Mouse (Mus musculus) liver, embryonic 13.5 days (tissue): ENCODE measurements around the gene Mrps15. TPM values are rescaled to one million over a fixed set of nuclear protein-coding genes. Genes with fewer than 3 reads are reported as not detected.

Experiments used
- ATAC-seq: fragments of 200-750 bp; cut with Nextera tagmentation; 2 replicates; pipeline ENCODE4 v1.8.0; 2017; ENCODE audit warnings: low read depth, mild to moderate bottlenecking, moderate number of reproducible peaks, moderate library complexity
- DNase-seq: peaks from one replicate; pipeline ENCODE4 v3.0.0; 2022
- H3K27ac ChIP-seq: fragments of 300-500 bp; sonication (generic); 2 replicates; pipeline ENCODE4 v1.5.1; 2015; ENCODE audit warnings: moderate library complexity, mild to moderate bottlenecking, inconsistent platforms
- H3K27me3 ChIP-seq: fragments of 300-500 bp; sonication (generic); 2 replicates; pipeline ENCODE4 v1.6.1; 2015; ENCODE audit warnings: mild to moderate bottlenecking, inconsistent platforms
- H3K36me3 ChIP-seq: fragments of 300-500 bp; sonication (generic); 2 replicates; pipeline ENCODE4 v1.6.1; 2015; ENCODE audit warnings: mild to moderate bottlenecking, inconsistent platforms
- H3K4me1 ChIP-seq: fragments of 300-500 bp; sonication (generic); replicated peaks from 2 replicates; pipeline ENCODE4 v1.6.1; 2015; ENCODE audit warnings: inconsistent platforms
- H3K4me2 ChIP-seq: fragments of 300-500 bp; sonication (generic); 2 replicates; pipeline ENCODE4 v1.6.1; 2015; ENCODE audit warnings: inconsistent platforms, mild to moderate bottlenecking, moderate library complexity
- H3K4me3 ChIP-seq: fragments of 300-500 bp; sonication (generic); replicated peaks from 2 replicates; pipeline ENCODE4 v1.5.1; 2015; ENCODE audit warnings: mild to moderate bottlenecking, inconsistent platforms
- H3K9ac ChIP-seq: fragments of 300-500 bp; sonication (generic); 2 replicates; pipeline ENCODE4 v1.6.1; 2015; ENCODE audit warnings: mild to moderate bottlenecking, inconsistent platforms
- H3K9me3 ChIP-seq: fragments of 300-500 bp; sonication (generic); replicated peaks from 2 replicates; pipeline ENCODE4 v1.6.1; 2016; ENCODE audit warnings: inconsistent platforms
- WGBS: fragments of 180-500 bp; shearing (Covaris S2); methylation state at CpG from one replicate; pipeline ENCODE4 v1.1.7; 2015; ENCODE audit not compliant: insufficient replicate concordance; 5-methylcytosine and 5-hydroxymethylcytosine counted together
- polyA plus RNA-seq: library from polyadenylated mRNA; unstranded; fragments of >200 nt; fragmentation: Nextera tagmentation; extraction: Ambion mirVana; gene quantifications from 2 replicates; pipeline ENCODE4 v1.2.1, GENCODE M21; 2015

The Mrps15 gene
- polyA plus RNA-seq, 1 experiment from 2014 or later: 112 TPM

GRCm38 (mm10) chr4:126099365-126099764, 52.6 kb downstream of the Mrps15 start:
- Histone ChIP-seq H3K9ac (peak overlapping the region; percentile 56), H3K4me3 (peak overlapping the region; percentile 13; the same call in 1 of the 2 replicates), H3K27ac (peak overlapping the region; percentile 98), H3K4me1 (peaks cover 72% of the 10 kb centered on the region), H3K27me3 (no peaks in the 10 kb centered on the region), H3K36me3 (peaks cover 14% of the 10 kb centered on the region), H3K4me2 (peak overlapping the region; percentile 46), H3K9me3 (no peaks in the 10 kb centered on the region)
- DNase-seq: peak; percentile 51
- 46% methylated on average over 3 of the region's 3 CpGs for WGBS
- no peak; the same call in 1 of the 2 replicates for ATAC-seq

- DNase-seq: no peak
- Histone ChIP-seq H3K27me3 (no peaks in the 10 kb centered on the region), H3K27ac (peak overlapping the region; percentile 98), H3K4me2 (no peak overlapping the region), H3K9ac (no peak overlapping the region), H3K4me3 (no peak overlapping the region), H3K36me3 (peaks cover 14% of the 10 kb centered on the region), H3K4me1 (peaks cover 86% of the 10 kb centered on the region), H3K9me3 (no peaks in the 10 kb centered on the region)
- ATAC-seq: no peak
- 81% methylated on average over 3 of the region's 3 CpGs for WGBS
These were observed 54.0 kb downstream of the Mrps15 start for GRCm38 (mm10) chr4:126100764-126101163.

GRCm38 (mm10) chr4:126102061-126102841, 55.5 kb downstream of the Mrps15 start:
- ATAC-seq (peak; percentile 58), DNase-seq (peak; percentile 63)
- Histone ChIP-seq H3K4me1 (peaks cover 93% of the 10 kb centered on the region), H3K9me3 (no peaks in the 10 kb centered on the region), H3K4me2 (peak overlapping the region; percentile 99), H3K4me3 (peak overlapping the region; percentile 98), H3K36me3 (peaks cover 14% of the 10 kb centered on the region), H3K27me3 (no peaks in the 10 kb centered on the region), H3K27ac (peak overlapping the region; percentile 98), H3K9ac (peak overlapping the region; percentile 95)
- WGBS: 46% methylated on average over 7 of the region's 7 CpGs

- peak overlapping the region; percentile 95 for H3K9ac ChIP-seq
- no peaks in the 10 kb centered on the region for H3K27me3 ChIP-seq
- no peaks in the 10 kb centered on the region for H3K9me3 ChIP-seq
- H3K4me3 ChIP-seq: peak overlapping the region; percentile 98
- peak overlapping the region; percentile 98 for H3K27ac ChIP-seq
- H3K4me2 ChIP-seq: peak overlapping the region; percentile 99
- ATAC-seq (peak; percentile 80), DNase-seq (peak; percentile 89)
- WGBS: under 1% methylated on average over 15 of the region's 15 CpGs
- peaks cover 93% of the 10 kb centered on the region for H3K4me1 ChIP-seq
- H3K36me3 ChIP-seq: peaks cover 9% of the 10 kb centered on the region
These were observed 56.4 kb downstream of the Mrps15 start for GRCm38 (mm10) chr4:126103057-126103581.

- peak within 1 kb of the TSS; percentile 98 for H3K4me3 ChIP-seq
- WGBS: under 1% methylated on average over 34 of the region's 34 CpGs
- H3K36me3 ChIP-seq: peaks cover 4% of the 10 kb centered on the region
- peak; percentile 87 for ATAC-seq
- peak within 1 kb of the TSS; percentile 95 for H3K9ac ChIP-seq
- DNase-seq: peak; percentile 94
- no peaks in the 10 kb centered on the region for H3K9me3 ChIP-seq
- H3K4me1 ChIP-seq: peaks cover 93% of the 10 kb centered on the region
- H3K27ac ChIP-seq: peak within 1 kb of the TSS; percentile 98
- no peaks in the 10 kb centered on the region for H3K27me3 ChIP-seq
- H3K4me2 ChIP-seq: peak within 1 kb of the TSS; percentile 99
These were observed 56.9 kb downstream of the Mrps15 start, which contains the start of gene Stk40 for GRCm38 (mm10) chr4:126103590-126104068. TSS of gene Stk40 (plus strand) at chr4:126103957.

- Histone ChIP-seq H3K27ac (peak overlapping the region; percentile 98), H3K9ac (peak overlapping the region; percentile 95), H3K9me3 (no peaks in the 10 kb centered on the region), H3K27me3 (no peaks in the 10 kb centered on the region), H3K4me1 (peaks cover 93% of the 10 kb centered on the region), H3K4me2 (peak overlapping the region; percentile 99), H3K4me3 (peak overlapping the region; percentile 98), H3K36me3 (no peaks in the 10 kb centered on the region)
- under 1% methylated on average over 34 of the region's 34 CpGs for WGBS
- ATAC-seq (0 out of 2 replicates have a peak, but pooled peaks have one; percentile 4), DNase-seq (peak; percentile 23)
These were observed 57.7 kb downstream of the Mrps15 start for GRCm38 (mm10) chr4:126104261-126105075.

Other genes with a start within 250 kb of the Mrps15 start
- 2.0 and 2.4 TPM in 2 replicates for gene Csf3r, start 22.4 kb upstream of the Mrps15 start, polyA plus RNA-seq
- 1.4 and 1.5 TPM in 2 replicates for gene Oscp1, start 11.6 kb downstream of the Mrps15 start, polyA plus RNA-seq
- gene Lsm10, start 49.7 kb downstream of the Mrps15 start, polyA plus RNA-seq: 31.1 and 31.3 TPM in 2 replicates
- 13.9 and 15.9 TPM in 2 replicates for gene Stk40, start 57.0 kb downstream of the Mrps15 start, polyA plus RNA-seq
- 11.8 and 13.3 TPM in 2 replicates for gene Eva1b, start 100.8 kb downstream of the Mrps15 start, polyA plus RNA-seq
- gene Sh3d21, start 116.6 kb downstream of the Mrps15 start, polyA plus RNA-seq: 0.82 and 1.3 TPM in 2 replicates
- gene Thrap3, start 155.8 kb downstream of the Mrps15 start, polyA plus RNA-seq: 98.1 and 121 TPM in 2 replicates
- 6.6 and 7.3 TPM in 2 replicates for gene Map7d1, start 209.4 kb downstream of the Mrps15 start, polyA plus RNA-seq
- gene Trappc3, start 215.4 kb downstream of the Mrps15 start, polyA plus RNA-seq: 40.5 and 41.5 TPM in 2 replicates
- gene Col8a2, start 239.9 kb downstream of the Mrps15 start, polyA plus RNA-seq: 0.99 and 1.2 TPM in 2 replicates